Mouse (Mus musculus): ENCODE measurements around the gene Immt. TPM values are rescaled to one million over a fixed set of nuclear protein-coding genes. Genes with fewer than 3 reads are reported as not detected.
"Not testable (repeated sequence)": the region's sequence is repeated elsewhere in the genome, so short reads cannot be mapped to it uniquely, and the experiment has no call there.

Immt gene
- polyA plus RNA-seq, 1 experiment from 2014 or later = 186 TPM

DNA sequence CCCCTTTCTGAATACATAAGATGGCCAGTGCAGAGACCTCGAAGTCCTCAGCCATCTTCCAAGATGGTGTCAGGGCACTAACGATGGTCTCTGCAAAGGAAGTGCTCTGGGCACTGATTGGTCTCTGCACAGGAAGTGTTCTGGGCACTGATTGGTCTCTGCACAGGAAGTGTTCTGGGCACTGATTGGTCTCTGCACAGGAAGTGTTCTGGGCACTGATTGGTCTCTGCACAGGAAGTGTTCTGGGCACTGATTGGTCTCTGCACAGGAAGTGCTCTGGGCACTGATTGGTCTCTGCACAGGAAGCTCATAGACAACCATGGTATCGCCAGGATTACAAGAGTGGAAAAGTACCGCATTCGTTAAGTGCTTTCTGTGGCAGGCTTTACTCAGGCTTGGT, 94.1 kb downstream of the Immt start:
- not testable (repeated sequence) for H3K4me1 ChIP-seq (replicated peaks; ENCODE audit: control insufficient read depth, insufficient read depth, low read length); ATAC-seq (ENCODE audit: low FRiP score); H3K27ac ChIP-seq (ENCODE audit: low read depth, low read length); H3K4me3 ChIP-seq (ENCODE audit: low read depth, low read length); H3K27me3 ChIP-seq (ENCODE audit: control insufficient read depth, insufficient read depth, low read length); H3K4me2 ChIP-seq (replicated peaks; ENCODE audit: low read depth, low read length); H3K9ac ChIP-seq (ENCODE audit: low read depth, low read length); H3K36me3 ChIP-seq (ENCODE audit: control insufficient read depth, insufficient read depth, low read length); H3K9me3 ChIP-seq (ENCODE audit: control insufficient read depth, low read length); DNase-seq (ENCODE audit: low spot score)
- 92% methylated on average over 5 of the region's 5 CpGs for WGBS

Other genes with a start within 250 kb of the Immt start
- gene Kdm3a, start 198.3 kb upstream of the Immt start, polyA plus RNA-seq (2014; fragmentation: Nextera tagmentation; extraction: Ambion mirVana) = 69.5 and 69.8 TPM in 2 replicates
- gene Reep1, start 123.8 kb upstream of the Immt start, polyA plus RNA-seq (2014; fragmentation: Nextera tagmentation; extraction: Ambion mirVana) = 75.3 and 87.5 TPM in 2 replicates
- gene Mrpl35, start 4.4 kb upstream of the Immt start, polyA plus RNA-seq (2014; fragmentation: Nextera tagmentation; extraction: Ambion mirVana) = 58.4 and 63.3 TPM in 2 replicates
- gene Ptcd3, start 77.4 kb downstream of the Immt start, polyA plus RNA-seq (2014; fragmentation: Nextera tagmentation; extraction: Ambion mirVana) = 129 and 136 TPM in 2 replicates
- gene Polr1a, start 77.7 kb downstream of the Immt start, polyA plus RNA-seq (2014; fragmentation: Nextera tagmentation; extraction: Ambion mirVana) = 24.0 and 27.7 TPM in 2 replicates